Mouse (Mus musculus) limb, embryonic 11.5 days (tissue): Measurements from ENCODE around the gene Cux1. TPM values are rescaled to one million over a fixed set of nuclear protein-coding genes. Genes with fewer than 3 reads are reported as not detected.

Experiments
- ATAC-seq: fragments of 200-750 bp; cut with Nextera tagmentation; 2 replicates; pipeline ENCODE4 v1.8.0; 2017; ENCODE audit warnings: low read depth; ENCODE audit not compliant: insufficient number of reproducible peaks, low FRiP score, low TSS enrichment
- DNase-seq: peaks from one replicate; pipeline ENCODE4 v3.0.0-alpha.2; 2015; ENCODE audit warnings: low spot score
- H3K27ac ChIP-seq: fragments of 300-500 bp; sonication (generic); replicated peaks from 2 replicates; pipeline ENCODE4 v1.5.1; 2014; ENCODE audit warnings: low read depth, mild to moderate bottlenecking, low read length
- H3K27me3 ChIP-seq: fragments of 300-500 bp; sonication (generic); 2 replicates; pipeline ENCODE4 v1.6.1; 2014; ENCODE audit warnings: mild to moderate bottlenecking, low read length, mixed read lengths; ENCODE audit not compliant: control insufficient read depth, insufficient read depth
- H3K36me3 ChIP-seq: fragments of 300-500 bp; sonication (generic); 2 replicates; pipeline ENCODE4 v1.6.1; 2014; ENCODE audit warnings: mild to moderate bottlenecking, low read length, moderate library complexity, mixed read lengths; ENCODE audit not compliant: control insufficient read depth, insufficient read depth
- H3K4me1 ChIP-seq: fragments of 300-500 bp; sonication (generic); 2 replicates; pipeline ENCODE4 v1.6.1; 2014; ENCODE audit warnings: low read length, mixed read lengths; ENCODE audit not compliant: control insufficient read depth, insufficient read depth
- H3K4me2 ChIP-seq: fragments of 300-500 bp; sonication (generic); 2 replicates; pipeline ENCODE4 v1.6.1; 2014; ENCODE audit warnings: low read depth, mild to moderate bottlenecking, moderate library complexity; ENCODE audit not compliant: severe bottlenecking
- H3K4me3 ChIP-seq: fragments of 300-500 bp; sonication (generic); 2 replicates; pipeline ENCODE4 v1.5.1; 2014; ENCODE audit warnings: low read depth, low read length
- H3K9ac ChIP-seq: fragments of 300-500 bp; sonication (generic); 2 replicates; pipeline ENCODE4 v1.6.1; 2014; ENCODE audit warnings: mild to moderate bottlenecking, low read length
- H3K9me3 ChIP-seq: fragments of 300-500 bp; sonication (generic); 2 replicates; pipeline ENCODE4 v1.6.1; 2016; ENCODE audit warnings: low read length; ENCODE audit not compliant: control insufficient read depth
- WGBS: fragments of 180-500 bp; shearing (Covaris S2); extraction: QIAGEN DNeasy Blood & Tissue Kit; methylation state at CpG from one replicate; pipeline ENCODE4 v1.1.7; 2014; 5-methylcytosine and 5-hydroxymethylcytosine counted together
- polyA plus RNA-seq: library from polyadenylated mRNA; unstranded; fragments of >200 nt; fragmentation: Nextera tagmentation; extraction: Ambion mirVana; gene quantifications from 2 replicates; pipeline ENCODE4 v1.2.1, GENCODE M21; 2014

Gene Cux1
- polyA plus RNA-seq, 1 experiment from 2014 or later = 65.6 TPM

DNA sequence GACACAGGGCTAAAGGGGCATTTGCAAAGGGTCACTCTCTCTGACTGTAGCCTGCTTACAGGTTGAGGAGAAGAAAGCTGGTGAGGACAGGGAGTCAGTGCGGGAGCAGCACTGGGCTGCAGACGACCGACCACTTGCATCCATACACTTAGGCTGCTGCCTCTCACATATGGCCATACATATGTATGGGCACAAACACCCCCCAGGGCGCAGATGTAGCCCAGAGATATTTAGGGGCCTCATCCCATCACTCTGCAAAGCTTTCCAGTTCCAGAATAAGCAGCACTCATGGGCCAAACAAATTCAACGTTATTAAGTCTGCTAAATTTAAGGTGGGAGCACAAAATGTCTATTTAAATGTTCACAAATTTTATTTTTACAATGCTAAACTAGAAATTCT, 261.0 kb downstream of the Cux1 start:
- Histone ChIP-seq H3K27me3 (no peaks in the 10 kb centered on the region), H3K36me3 (peaks cover 12% of the 10 kb centered on the region; the same call in 1 of the 2 replicates), H3K4me1 (no peaks in the 10 kb centered on the region), H3K27ac (no peak overlapping the region), H3K4me3 (no peak overlapping the region), H3K4me2 (no peak overlapping the region), H3K9me3 (no peaks in the 10 kb centered on the region), H3K9ac (no peak overlapping the region)
- DNase-seq (no peak), ATAC-seq (no peak)
- 90% methylated on average over 5 of the region's 5 CpGs for WGBS

DNA sequence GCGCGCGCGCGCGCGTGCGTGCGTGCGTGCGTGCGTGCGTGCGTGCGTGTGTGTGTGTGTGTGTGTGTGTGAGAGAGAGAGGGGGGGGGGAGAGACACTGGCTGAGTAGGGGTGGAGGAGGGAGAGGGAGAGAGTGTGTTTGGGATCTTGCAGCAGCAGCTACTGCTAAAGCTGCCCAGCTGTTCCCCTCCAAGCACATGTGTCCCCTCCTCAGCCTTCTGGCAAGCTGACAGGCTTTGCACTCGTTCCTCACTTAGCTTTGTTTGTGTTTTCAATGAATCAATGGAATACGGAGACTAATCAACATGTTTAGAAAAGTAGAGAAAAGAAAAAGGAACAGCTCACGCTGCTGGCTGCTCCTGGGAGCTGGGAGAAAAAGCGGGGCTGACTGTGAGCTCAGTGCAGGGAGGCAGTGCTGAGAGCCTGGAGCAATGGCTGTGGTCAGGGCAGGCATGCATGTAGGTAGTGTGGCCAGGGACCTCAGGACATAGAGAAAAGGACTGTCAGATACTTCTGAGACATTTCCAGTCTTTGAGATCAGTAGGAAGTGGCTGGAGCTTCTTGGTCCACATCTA, 263.8 kb downstream of the Cux1 start:
- ATAC-seq (no peak), DNase-seq (no peak)
- H3K27me3 ChIP-seq = no peaks in the 10 kb centered on the region
- H3K9me3 ChIP-seq = no peaks in the 10 kb centered on the region
- no peaks in the 10 kb centered on the region for H3K4me1 ChIP-seq
- H3K4me2 ChIP-seq = no peak overlapping the region
- no peak overlapping the region for H3K9ac ChIP-seq
- 89% methylated on average over 19 of the region's 19 CpGs for WGBS
- H3K27ac ChIP-seq = no peak overlapping the region
- H3K4me3 ChIP-seq = no peak overlapping the region
- peaks cover 20% of the 10 kb centered on the region; the same call in 1 of the 2 replicates for H3K36me3 ChIP-seq

DNA sequence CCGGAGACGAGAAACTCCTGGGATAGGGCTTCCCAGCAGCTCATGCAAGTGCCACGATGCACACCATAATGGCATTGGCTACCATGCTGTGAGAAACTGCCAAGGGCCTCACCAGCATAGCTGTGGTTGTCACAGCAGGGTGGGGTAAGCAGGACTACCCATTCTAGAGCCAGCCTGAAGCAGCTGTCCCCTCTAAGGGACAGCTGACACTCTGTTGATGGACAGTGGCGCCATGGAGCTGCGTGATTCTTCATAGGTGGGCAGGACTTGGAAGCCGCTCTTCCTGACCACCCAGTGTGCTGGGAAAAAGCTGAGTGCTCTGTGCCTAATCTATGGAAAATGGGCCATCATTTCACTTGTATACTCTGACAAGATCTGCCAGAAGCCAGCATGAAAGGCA, 266.4 kb downstream of the Cux1 start:
- DNase-seq (no peak), ATAC-seq (no peak)
- Histone ChIP-seq H3K4me3 (no peak overlapping the region), H3K9me3 (no peaks in the 10 kb centered on the region), H3K4me1 (no peaks in the 10 kb centered on the region), H3K9ac (no peak overlapping the region), H3K27me3 (no peaks in the 10 kb centered on the region), H3K27ac (no peak overlapping the region), H3K4me2 (no peak overlapping the region), H3K36me3 (peaks cover 15% of the 10 kb centered on the region; the same call in 1 of the 2 replicates)
- WGBS = 94% methylated on average over 6 of the region's 6 CpGs

DNA sequence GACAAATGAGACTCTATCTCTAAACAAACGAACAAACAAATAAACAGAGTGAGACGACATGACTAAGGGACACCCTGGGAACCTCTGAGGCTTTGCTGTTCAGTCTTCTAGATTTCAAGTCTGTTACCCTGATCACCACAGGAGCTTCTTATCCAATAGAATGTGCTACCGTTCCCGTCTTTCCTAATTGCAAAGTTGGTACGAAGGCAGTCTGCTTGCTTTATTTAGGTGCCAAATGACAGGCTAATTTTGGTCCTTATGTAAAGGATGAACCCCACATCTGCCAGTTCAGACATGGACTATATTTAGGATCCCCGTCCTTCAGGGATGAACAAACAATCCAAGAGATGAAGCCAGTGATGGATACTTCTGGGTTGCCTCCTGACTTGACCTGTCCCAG, 269.6 kb downstream of the Cux1 start:
- 86% methylated on average over 6 of the region's 6 CpGs for WGBS
- Histone ChIP-seq H3K9me3 (no peaks in the 10 kb centered on the region), H3K4me1 (no peaks in the 10 kb centered on the region), H3K9ac (no peak overlapping the region), H3K27me3 (no peaks in the 10 kb centered on the region), H3K4me3 (no peak overlapping the region), H3K27ac (no peak overlapping the region), H3K4me2 (no peak overlapping the region), H3K36me3 (peaks cover 13% of the 10 kb centered on the region; the same call in 1 of the 2 replicates)
- ATAC-seq (no peak), DNase-seq (no peak)

DNA sequence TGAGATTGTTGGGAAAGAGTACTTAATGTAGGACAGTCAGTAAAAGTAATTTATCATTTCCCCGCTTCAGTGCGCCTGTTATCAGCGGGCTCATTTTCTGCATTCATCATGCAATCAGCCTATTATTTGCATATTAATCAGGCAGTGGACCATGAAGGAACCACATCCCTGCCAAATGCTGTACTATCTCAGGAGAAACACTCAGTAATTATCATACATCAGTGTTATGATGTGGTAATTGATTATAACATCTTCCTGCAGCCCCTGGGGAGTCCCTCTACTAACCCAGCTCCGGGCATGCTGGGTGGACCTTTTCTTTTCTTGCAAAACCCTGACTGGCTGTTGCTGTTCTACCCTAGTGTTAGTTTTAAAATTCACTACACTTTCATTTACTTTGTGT, 270.4 kb downstream of the Cux1 start:
- no peak overlapping the region for H3K9ac ChIP-seq
- peaks cover 9% of the 10 kb centered on the region; the same call in 1 of the 2 replicates for H3K36me3 ChIP-seq
- no peak overlapping the region for H3K27ac ChIP-seq
- no peaks in the 10 kb centered on the region for H3K27me3 ChIP-seq
- no peak overlapping the region for H3K4me2 ChIP-seq
- no peak overlapping the region for H3K4me3 ChIP-seq
- 95% methylated on average over 4 of the region's 4 CpGs for WGBS
- ATAC-seq (no peak), DNase-seq (no peak)
- no peaks in the 10 kb centered on the region for H3K9me3 ChIP-seq
- H3K4me1 ChIP-seq = no peaks in the 10 kb centered on the region

DNA sequence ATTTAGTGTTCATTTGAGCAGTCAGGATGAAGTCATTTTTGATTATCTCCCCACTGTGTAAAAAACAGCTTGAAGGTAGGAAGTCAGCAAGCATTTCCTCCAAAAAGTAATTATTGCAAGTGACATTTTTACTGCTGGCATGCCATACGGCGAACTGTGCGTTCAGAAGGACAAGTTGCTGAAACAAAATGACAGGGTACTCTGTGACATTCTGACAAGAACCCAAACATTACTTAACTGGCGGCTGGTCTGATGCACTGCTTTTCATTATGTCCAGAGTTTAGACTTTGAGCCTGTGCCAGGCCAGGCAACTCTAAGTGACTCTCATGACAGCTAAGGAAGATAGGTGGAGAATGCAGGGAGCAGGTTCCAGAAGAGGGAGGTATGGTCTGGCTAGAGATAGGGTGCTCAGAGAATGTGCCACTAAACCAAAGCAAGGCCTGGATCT, 274.3 kb downstream of the Cux1 start:
- 81% methylated on average over 4 of the region's 4 CpGs for WGBS
- H3K27ac ChIP-seq = no peak overlapping the region
- ATAC-seq (no peak), DNase-seq (no peak)
- H3K27me3 ChIP-seq = no peaks in the 10 kb centered on the region
- H3K4me2 ChIP-seq = no peak overlapping the region
- H3K4me3 ChIP-seq = no peak overlapping the region
- H3K4me1 ChIP-seq = no peaks in the 10 kb centered on the region
- H3K36me3 ChIP-seq = no peaks in the 10 kb centered on the region
- H3K9me3 ChIP-seq = no peaks in the 10 kb centered on the region
- no peak overlapping the region for H3K9ac ChIP-seq

DNA sequence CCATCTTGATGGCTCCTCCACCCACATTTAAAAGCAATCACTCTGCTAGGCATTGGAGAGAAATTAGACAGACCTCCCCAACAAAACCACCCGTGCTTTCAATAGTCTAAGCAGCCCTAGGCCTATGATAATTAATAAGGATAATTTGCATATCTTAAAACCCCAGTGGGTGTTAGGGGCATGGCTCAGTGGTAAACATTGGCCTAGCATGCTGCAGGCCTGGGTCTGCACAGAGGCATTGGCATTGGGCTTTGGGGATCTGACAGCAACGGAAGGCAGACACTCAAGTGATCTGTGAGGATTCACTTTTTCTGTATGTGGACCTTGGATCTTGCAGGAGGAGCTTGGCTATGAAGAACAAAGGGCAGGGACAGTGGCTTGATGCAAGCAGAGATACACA, 274.9 kb downstream of the Cux1 start:
- no peak overlapping the region for H3K4me2 ChIP-seq
- ATAC-seq (no peak), DNase-seq (no peak)
- 85% methylated on average over 2 of the region's 2 CpGs for WGBS
- no peaks in the 10 kb centered on the region for H3K9me3 ChIP-seq
- H3K9ac ChIP-seq = no peak overlapping the region
- no peaks in the 10 kb centered on the region for H3K27me3 ChIP-seq
- no peak overlapping the region for H3K4me3 ChIP-seq
- H3K4me1 ChIP-seq = no peaks in the 10 kb centered on the region
- H3K36me3 ChIP-seq = no peaks in the 10 kb centered on the region
- no peak overlapping the region for H3K27ac ChIP-seq

DNA sequence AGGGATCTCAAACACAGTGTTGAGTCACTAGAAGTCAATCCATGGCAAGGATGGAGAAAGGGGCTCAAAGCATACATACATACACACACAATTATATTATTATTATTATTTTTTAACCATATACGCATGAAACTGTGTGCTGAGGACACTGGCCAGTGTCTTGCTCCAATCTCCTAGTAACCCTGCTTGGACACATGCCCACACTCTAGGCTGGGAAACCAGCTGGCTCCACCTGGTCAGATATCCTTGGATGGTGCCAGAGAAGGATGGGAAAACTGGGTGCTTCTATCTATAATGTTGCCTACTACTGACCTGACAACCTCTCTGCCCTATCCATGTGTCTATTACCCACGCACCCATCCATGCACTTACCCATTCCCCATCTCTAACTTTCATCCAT, 275.7 kb downstream of the Cux1 start:
- no peak for DNase-seq
- H3K4me1 ChIP-seq = no peaks in the 10 kb centered on the region
- WGBS = 97% methylated on average over 2 of the region's 2 CpGs
- no peak overlapping the region for H3K4me2 ChIP-seq
- no peak overlapping the region for H3K9ac ChIP-seq
- no peaks in the 10 kb centered on the region for H3K9me3 ChIP-seq
- no peak overlapping the region for H3K27ac ChIP-seq
- H3K27me3 ChIP-seq = no peaks in the 10 kb centered on the region
- H3K36me3 ChIP-seq = no peaks in the 10 kb centered on the region
- H3K4me3 ChIP-seq = no peak overlapping the region
- ATAC-seq = no peak

DNA sequence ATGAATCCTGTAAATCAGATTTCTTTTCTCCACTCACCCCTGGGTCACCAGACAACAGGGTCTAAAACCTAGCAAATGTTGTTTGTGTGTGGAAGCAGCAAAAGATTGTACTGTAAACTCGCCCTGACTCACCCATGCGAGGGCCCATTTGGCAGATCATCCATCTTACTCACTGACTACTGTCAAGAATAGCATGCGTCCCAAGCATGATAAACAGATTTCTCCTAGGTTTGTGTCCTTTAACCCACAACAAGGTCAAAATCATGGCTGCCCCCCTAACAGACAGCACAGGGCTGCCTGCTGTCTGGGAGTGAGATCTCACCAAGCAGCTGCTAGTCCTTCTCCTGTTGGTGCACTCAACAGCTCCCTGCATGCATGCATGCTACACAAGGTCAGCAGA, 277.5 kb downstream of the Cux1 start:
- DNase-seq (no peak), ATAC-seq (no peak)

More for the DNA sequence above, 277.5 kb downstream of the Cux1 start:
- Histone ChIP-seq H3K27me3 (no peaks in the 10 kb centered on the region), H3K36me3 (no peaks in the 10 kb centered on the region), H3K4me2 (no peak overlapping the region), H3K4me3 (no peak overlapping the region), H3K27ac (no peak overlapping the region), H3K9me3 (no peaks in the 10 kb centered on the region), H3K9ac (no peak overlapping the region), H3K4me1 (no peaks in the 10 kb centered on the region)
- 70% methylated on average over 3 of the region's 3 CpGs for WGBS
